Mouse (Mus musculus): ENCODE data around the gene Mfrp. TPM values are rescaled to one million over a fixed set of nuclear protein-coding genes. Genes with fewer than 3 reads are reported as not detected.

Gene Mfrp
- polyA plus RNA-seq, 1 experiment: 0.02 TPM

DNA sequence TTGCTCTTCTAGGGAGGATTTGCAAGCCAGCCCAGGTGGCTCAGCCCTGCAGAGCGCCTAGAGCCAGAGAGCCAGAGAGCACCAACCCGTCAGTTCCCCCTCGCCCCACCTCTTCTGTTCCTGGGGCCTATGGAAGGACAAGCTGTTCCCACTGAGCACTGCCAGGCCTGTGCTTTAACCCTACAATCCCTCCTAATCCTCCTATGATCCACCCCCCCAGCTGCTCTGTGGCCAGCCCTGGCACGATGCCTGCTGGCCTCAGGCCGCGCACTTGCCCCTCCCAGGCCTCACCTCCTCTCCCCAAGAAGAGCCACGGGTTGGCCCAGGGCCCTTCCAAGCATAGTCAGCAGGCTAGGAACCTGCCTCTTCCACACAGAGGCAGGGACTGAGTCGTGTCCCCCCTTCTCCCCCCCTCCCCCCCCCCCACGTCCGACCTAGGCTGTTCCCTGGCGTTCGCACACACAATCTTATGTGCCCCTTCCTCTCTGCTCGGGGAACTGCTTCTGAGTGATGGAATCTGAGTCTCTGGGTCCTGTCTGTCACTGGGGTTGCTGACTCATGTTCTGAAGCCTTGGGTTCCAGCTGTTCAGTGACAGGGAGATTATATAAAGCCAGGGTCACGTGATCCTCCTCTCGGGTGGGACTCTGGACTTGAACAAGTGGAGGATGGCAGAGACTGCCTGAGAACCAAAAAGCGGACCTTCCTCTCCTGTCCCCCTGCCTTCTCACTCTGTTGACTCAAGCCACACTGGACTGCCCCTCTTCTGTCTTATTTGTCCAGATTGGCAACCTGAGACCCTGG is 22.4 kb upstream of the Mfrp start:
- no peaks in the 10 kb centered on the region for H3K36me3 ChIP-seq (ENCODE audit: control insufficient read depth, insufficient read depth, low read length)
- 0 out of 2 replicates have a peak, but pooled peaks cover under 1% of the 10 kb centered on the region for H3K27me3 ChIP-seq (ENCODE audit: control insufficient read depth, insufficient read depth, low read length)
- peaks cover 2% of the 10 kb centered on the region; the same call in 1 of the 2 replicates for H3K4me1 ChIP-seq (ENCODE audit: control insufficient read depth, insufficient read depth, insufficient read length)
- WGBS: 46% methylated on average over 15 of the region's 16 CpGs
- TF ChIP-seq POLR2A (IDR thresholded peaks at IDR 0.05; ENCODE audit: low read depth, low read length): no peak
- no peak for TF ChIP-seq CTCF (IDR thresholded peaks at IDR 0.05; ENCODE audit: extremely low read depth, insufficient read depth, insufficient read length, insufficient replicate concordance)
- no peak overlapping the region for H3K4me3 ChIP-seq (ENCODE audit: extremely low read depth, insufficient read depth, insufficient read length)
- no peak for DNase-seq (ENCODE audit: low read depth in 1 of 2, low spot score in 2 of 2)
- no peak overlapping the region for H3K27ac ChIP-seq (ENCODE audit: insufficient read depth, low read length)

DNA sequence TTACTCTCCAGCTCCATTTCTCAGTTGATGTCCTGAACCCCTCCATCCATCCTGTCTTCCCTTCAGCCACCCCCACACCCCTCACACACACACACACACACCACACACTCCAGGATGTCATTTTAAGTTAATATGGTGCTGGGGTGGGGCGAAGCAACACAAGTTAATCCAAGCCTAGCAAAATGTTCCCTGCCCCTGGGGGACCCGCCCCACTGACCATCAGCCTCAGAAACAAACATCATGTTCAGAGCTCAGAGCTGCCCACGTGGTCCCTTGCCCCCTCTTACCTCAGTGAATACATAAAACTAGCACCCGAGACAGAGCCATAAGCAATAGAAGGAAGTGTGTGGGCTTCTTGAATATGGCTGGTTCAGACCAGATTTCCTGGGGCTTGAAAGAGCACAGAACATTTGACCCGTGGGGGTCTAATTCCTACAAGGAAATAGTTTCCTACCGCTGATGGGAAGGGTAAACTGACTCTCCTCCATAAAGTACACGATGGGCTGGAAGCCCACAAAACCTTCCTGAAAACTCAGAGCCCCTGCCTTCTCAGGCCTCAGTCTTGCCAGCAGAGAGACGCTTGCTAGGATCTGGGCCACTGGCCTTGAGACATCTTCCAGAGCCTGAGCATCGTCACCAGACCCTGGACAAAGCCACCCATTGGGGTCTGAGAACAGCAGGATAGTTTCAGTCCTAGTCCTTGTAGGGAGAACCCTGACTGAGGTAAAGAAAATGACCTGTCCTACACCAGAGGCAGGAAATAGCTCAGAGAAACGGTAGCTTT is 21.3 kb upstream of the Mfrp start:
- H3K27me3 ChIP-seq (ENCODE audit: control insufficient read depth, insufficient read depth, low read length): peaks cover 7% of the 10 kb centered on the region
- TF ChIP-seq POLR2A (IDR thresholded peaks at IDR 0.05; ENCODE audit: low read depth, low read length) (no peak), CTCF (IDR thresholded peaks at IDR 0.05; ENCODE audit: extremely low read depth, insufficient read depth, insufficient read length, insufficient replicate concordance) (no peak)
- DNase-seq (ENCODE audit: low read depth in 1 of 2, low spot score in 2 of 2): no peak
- no peak overlapping the region for H3K27ac ChIP-seq (ENCODE audit: insufficient read depth, low read length)
- peaks cover 7% of the 10 kb centered on the region; the same call in 1 of the 2 replicates for H3K4me1 ChIP-seq (ENCODE audit: control insufficient read depth, insufficient read depth, insufficient read length)
- no peak overlapping the region for H3K4me3 ChIP-seq (ENCODE audit: extremely low read depth, insufficient read depth, insufficient read length)
- no peaks in the 10 kb centered on the region for H3K36me3 ChIP-seq (ENCODE audit: control insufficient read depth, insufficient read depth, low read length)
- 49% methylated on average over 10 of the region's 10 CpGs for WGBS

DNA sequence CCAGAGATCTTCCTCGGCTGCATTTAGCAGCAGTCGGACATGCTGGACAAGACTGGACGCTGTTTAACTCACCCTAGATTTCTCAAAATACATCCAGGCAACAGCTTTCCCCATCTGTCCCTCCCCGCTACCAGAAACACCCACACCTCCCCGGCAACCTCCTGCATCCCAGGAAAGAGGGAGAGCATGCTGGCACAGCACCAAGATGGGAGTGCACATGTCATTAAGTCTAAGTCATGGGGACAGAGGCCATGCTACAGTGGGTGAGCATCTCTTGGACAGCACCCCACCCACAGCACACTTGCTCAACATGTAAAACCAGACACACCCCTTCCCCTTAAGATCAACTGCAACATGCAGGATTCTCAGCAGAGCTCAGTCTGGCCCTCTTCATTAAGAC is 20.6 kb upstream of the Mfrp start:
- Histone ChIP-seq H3K4me3 (ENCODE audit: extremely low read depth, insufficient read depth, insufficient read length) (no peak overlapping the region), H3K27ac (ENCODE audit: insufficient read depth, low read length) (no peak overlapping the region), H3K4me1 (ENCODE audit: control insufficient read depth, insufficient read depth, insufficient read length) (peaks cover 9% of the 10 kb centered on the region; the same call in 1 of the 2 replicates), H3K36me3 (ENCODE audit: control insufficient read depth, insufficient read depth, low read length) (no peaks in the 10 kb centered on the region), H3K27me3 (ENCODE audit: control insufficient read depth, insufficient read depth, low read length) (peaks cover 9% of the 10 kb centered on the region)
- DNase-seq (ENCODE audit: low read depth in 1 of 2, low spot score in 2 of 2): no peak
- no peak for TF ChIP-seq CTCF (IDR thresholded peaks at IDR 0.05; ENCODE audit: extremely low read depth, insufficient read depth, insufficient read length, insufficient replicate concordance)
- TF ChIP-seq POLR2A (IDR thresholded peaks at IDR 0.05; ENCODE audit: low read depth, low read length): no peak
- 92% methylated on average over 5 of the region's 5 CpGs for WGBS

DNA sequence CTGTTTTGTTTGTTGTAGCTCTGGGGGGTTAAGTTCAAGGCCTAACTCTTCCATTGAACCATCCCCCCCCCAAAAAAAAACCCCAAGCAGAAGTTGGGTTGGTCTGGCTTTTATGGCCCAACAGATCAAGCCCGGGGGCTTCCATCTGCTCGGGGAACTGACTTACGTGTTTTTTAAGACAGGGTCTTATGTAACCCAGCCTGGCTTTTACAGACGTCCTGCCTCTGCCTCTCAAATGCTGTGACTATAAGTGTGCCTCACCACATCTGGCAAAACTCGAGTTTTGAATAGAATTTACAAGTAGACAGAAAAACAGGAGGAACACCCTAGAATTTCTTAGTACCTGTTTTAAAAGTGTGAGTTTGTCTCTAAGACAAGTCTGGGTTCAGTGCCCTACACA is 19.9 kb upstream of the Mfrp start:
- Histone ChIP-seq H3K4me1 (ENCODE audit: control insufficient read depth, insufficient read depth, insufficient read length) (peaks cover 9% of the 10 kb centered on the region; the same call in 1 of the 2 replicates), H3K4me3 (ENCODE audit: extremely low read depth, insufficient read depth, insufficient read length) (no peak overlapping the region), H3K36me3 (ENCODE audit: control insufficient read depth, insufficient read depth, low read length) (no peaks in the 10 kb centered on the region), H3K27ac (ENCODE audit: insufficient read depth, low read length) (no peak overlapping the region), H3K27me3 (ENCODE audit: control insufficient read depth, insufficient read depth, low read length) (peaks cover 9% of the 10 kb centered on the region)
- 75% methylated on average over 5 of the region's 5 CpGs for WGBS
- DNase-seq (ENCODE audit: low read depth in 1 of 2, low spot score in 2 of 2): no peak
- TF ChIP-seq POLR2A (IDR thresholded peaks at IDR 0.05; ENCODE audit: low read depth, low read length) (no peak), CTCF (IDR thresholded peaks at IDR 0.05; ENCODE audit: extremely low read depth, insufficient read depth, insufficient read length, insufficient replicate concordance) (no peak)

DNA sequence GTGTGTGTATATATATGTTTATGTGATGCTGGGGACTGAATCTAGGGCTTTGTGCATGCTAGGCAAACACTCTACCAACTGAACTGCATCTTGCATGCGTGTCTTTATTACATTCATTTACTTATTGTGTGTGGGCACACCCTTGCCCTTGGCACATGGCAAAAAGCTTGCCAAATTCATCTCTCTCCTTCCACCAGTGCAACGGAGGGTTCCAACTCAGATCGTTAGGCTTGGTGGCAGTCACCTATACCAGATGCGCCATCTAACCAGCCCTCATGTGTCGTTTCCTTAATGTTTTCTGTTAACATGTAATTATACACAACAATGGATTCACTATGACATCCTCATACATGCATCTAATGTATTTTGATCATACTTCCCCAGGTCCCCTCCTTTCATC is 19.3 kb upstream of the Mfrp start:
- H3K27ac ChIP-seq (ENCODE audit: insufficient read depth, low read length): no peak overlapping the region
- no peaks in the 10 kb centered on the region for H3K36me3 ChIP-seq (ENCODE audit: control insufficient read depth, insufficient read depth, low read length)
- no peak overlapping the region for H3K4me3 ChIP-seq (ENCODE audit: extremely low read depth, insufficient read depth, insufficient read length)
- DNase-seq (ENCODE audit: low read depth in 1 of 2, low spot score in 2 of 2): no peak
- H3K4me1 ChIP-seq (ENCODE audit: control insufficient read depth, insufficient read depth, insufficient read length): peaks cover 9% of the 10 kb centered on the region; the same call in 1 of the 2 replicates
- peaks cover 9% of the 10 kb centered on the region for H3K27me3 ChIP-seq (ENCODE audit: control insufficient read depth, insufficient read depth, low read length)
- TF ChIP-seq POLR2A (IDR thresholded peaks at IDR 0.05; ENCODE audit: low read depth, low read length): no peak
- TF ChIP-seq CTCF (IDR thresholded peaks at IDR 0.05; ENCODE audit: extremely low read depth, insufficient read depth, insufficient read length, insufficient replicate concordance): no peak
- 97% methylated on average over 5 of the region's 5 CpGs for WGBS

DNA sequence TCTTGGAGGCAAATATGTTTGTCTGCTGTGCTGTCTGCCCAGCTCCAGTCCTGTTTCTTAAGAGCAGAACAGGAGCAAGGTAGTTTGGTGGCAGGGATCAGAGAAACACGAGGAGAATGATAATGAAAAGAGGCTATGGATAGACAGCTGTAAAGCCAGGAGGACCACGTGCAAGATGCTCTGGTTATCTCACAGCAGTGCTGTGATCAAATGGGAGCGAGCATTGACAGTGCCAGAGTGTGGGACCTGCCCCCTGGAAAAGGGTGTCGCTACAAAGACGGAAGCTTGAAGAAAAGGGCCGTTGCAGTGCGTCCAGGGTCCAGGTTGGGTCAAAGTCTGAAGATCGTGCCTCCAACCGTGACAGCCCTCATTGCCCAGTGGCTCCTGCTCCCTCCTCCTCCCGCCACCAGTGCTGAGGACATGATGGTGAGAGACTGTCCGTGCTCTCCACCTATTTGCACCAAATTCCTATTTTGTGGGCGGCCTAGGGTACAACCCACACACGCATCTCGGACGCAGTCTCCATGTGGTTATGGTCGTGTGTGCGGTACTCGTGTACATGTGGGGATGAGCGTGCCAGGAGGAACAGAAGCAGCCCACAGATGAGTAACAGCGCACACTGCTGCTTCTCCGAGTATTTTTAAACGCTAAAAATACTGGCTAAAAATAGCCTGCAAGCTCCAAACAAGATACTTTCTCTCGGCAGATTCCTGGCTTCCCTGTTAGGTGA is 18.0 kb upstream of the Mfrp start:
- Histone ChIP-seq H3K4me3 (ENCODE audit: extremely low read depth, insufficient read depth, insufficient read length) (no peak overlapping the region), H3K4me1 (ENCODE audit: control insufficient read depth, insufficient read depth, insufficient read length) (peaks cover 12% of the 10 kb centered on the region; the same call in 1 of the 2 replicates), H3K36me3 (ENCODE audit: control insufficient read depth, insufficient read depth, low read length) (no peaks in the 10 kb centered on the region), H3K27ac (ENCODE audit: insufficient read depth, low read length) (no peak overlapping the region), H3K27me3 (ENCODE audit: control insufficient read depth, insufficient read depth, low read length) (peaks cover 9% of the 10 kb centered on the region)
- TF ChIP-seq POLR2A (IDR thresholded peaks at IDR 0.05; ENCODE audit: low read depth, low read length) (no peak), CTCF (IDR thresholded peaks at IDR 0.05; ENCODE audit: extremely low read depth, insufficient read depth, insufficient read length, insufficient replicate concordance) (no peak)
- 18% methylated on average over 23 of the region's 23 CpGs for WGBS
- DNase-seq (ENCODE audit: low read depth in 1 of 2, low spot score in 2 of 2): no peak
